Mouse (Mus musculus): ENCODE measurements around the gene Rgs6. TPM values are rescaled to one million over a fixed set of nuclear protein-coding genes. Genes with fewer than 3 reads are reported as not detected.
A peak's percentile ranks its signal among the peaks of the same experiment; 100 is the strongest.

Rgs6 gene
- total and polyA plus RNA-seq, 2 experiments: 0.09 TPM; not detected in 1

DNA sequence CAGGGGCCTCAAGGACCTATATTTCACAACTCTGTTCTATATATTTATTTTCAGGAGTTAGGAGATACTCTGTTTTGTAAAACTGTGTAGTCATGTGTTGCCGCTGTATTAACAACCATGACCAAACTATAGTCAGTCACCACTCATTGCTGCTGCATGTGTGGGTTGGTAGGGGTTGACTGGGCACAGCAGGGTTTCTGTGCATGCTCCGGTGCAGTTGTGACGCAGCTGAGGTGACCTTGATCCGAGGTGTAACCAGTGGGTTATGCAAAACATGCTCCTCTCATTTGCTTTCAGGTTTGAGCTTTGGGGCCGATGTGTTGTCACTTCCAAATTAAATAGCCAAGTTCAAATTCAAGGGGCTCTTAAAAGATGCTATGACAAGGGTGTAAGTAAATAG, 193.3 kb downstream of the Rgs6 start:
- no peak overlapping the region for H3K9ac ChIP-seq (ENCODE audit: low read depth, low read length)
- WGBS: 83% methylated on average over 5 of the region's 5 CpGs

DNA sequence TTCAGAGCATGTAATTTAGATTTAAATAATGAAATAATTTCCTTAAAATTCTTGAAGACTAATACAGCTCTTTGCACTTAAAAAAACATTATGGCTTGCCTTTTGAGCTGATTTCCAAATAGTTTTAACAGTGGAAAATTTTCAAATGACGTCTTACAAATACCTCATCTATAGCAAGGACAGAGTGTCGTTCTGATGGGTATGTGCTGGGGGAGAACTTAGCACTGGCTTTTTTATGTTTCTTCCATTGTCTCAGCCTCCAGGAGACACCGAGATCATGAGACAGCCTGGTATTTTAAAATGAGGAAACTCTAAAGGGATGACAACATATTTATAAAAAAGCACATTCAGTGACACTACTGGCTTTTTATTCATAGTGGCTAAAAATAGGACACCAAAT, 204.0 kb downstream of the Rgs6 start:
- H3K4me3 ChIP-seq (ENCODE audit: insufficient read depth, low read depth, low read length): no peak overlapping the region
- H3K9ac ChIP-seq (ENCODE audit: low read depth, low read length): no peak overlapping the region
- TF ChIP-seq POLR2A (IDR thresholded peaks at IDR 0.05; ENCODE audit: extremely low read depth, insufficient read depth, low read length): no peak
- TF ChIP-seq CTCF (IDR thresholded peaks at IDR 0.05; ENCODE audit: low read depth, low read length): no peak
- no peak for DNase-seq (ENCODE audit: extremely low read depth, low read depth, low spot score)
- H3K27me3 ChIP-seq (ENCODE audit: control insufficient read depth, insufficient read depth, low read length): no peaks in the 10 kb centered on the region
- H3K4me1 ChIP-seq (ENCODE audit: control insufficient read depth, insufficient read depth, low read length): no peaks in the 10 kb centered on the region
- 76% methylated on average over 3 of the region's 3 CpGs for WGBS
- no peaks in the 10 kb centered on the region for H3K36me3 ChIP-seq (ENCODE audit: control insufficient read depth, insufficient read depth, low read length)
- no peaks in the 10 kb centered on the region for H3K79me2 ChIP-seq (ENCODE audit: control insufficient read depth, insufficient read depth, low read length)
- no peak overlapping the region for H3K27ac ChIP-seq (replicated peaks; ENCODE audit: insufficient read depth, low read depth, low read length)

More for the DNA sequence above, 193.3 kb downstream of the Rgs6 start:
- TF ChIP-seq CTCF (IDR thresholded peaks at IDR 0.05; ENCODE audit: low read depth, low read length) (no peak), POLR2A (IDR thresholded peaks at IDR 0.05; ENCODE audit: extremely low read depth, insufficient read depth, low read length) (no peak)
- no peaks in the 10 kb centered on the region for H3K4me1 ChIP-seq (ENCODE audit: control insufficient read depth, insufficient read depth, low read length)
- no peaks in the 10 kb centered on the region for H3K27me3 ChIP-seq (ENCODE audit: control insufficient read depth, insufficient read depth, low read length)
- DNase-seq (ENCODE audit: extremely low read depth, low read depth, low spot score): no peak
- H3K4me3 ChIP-seq (ENCODE audit: insufficient read depth, low read depth, low read length): no peak overlapping the region
- H3K27ac ChIP-seq (replicated peaks; ENCODE audit: insufficient read depth, low read depth, low read length): no peak overlapping the region
- H3K79me2 ChIP-seq (ENCODE audit: control insufficient read depth, insufficient read depth, low read length): no peaks in the 10 kb centered on the region
- H3K36me3 ChIP-seq (ENCODE audit: control insufficient read depth, insufficient read depth, low read length): no peaks in the 10 kb centered on the region

GRCm38 (mm10) chr12:82799892-82800291, 211.8 kb downstream of the Rgs6 start:
- WGBS: 91% methylated on average over 6 of the region's 6 CpGs
- Histone ChIP-seq H3K27me3 (ENCODE audit: control insufficient read depth, insufficient read depth, low read length) (no peaks in the 10 kb centered on the region), H3K27ac (replicated peaks; ENCODE audit: insufficient read depth, low read depth, low read length) (no peak overlapping the region), H3K4me1 (ENCODE audit: control insufficient read depth, insufficient read depth, low read length) (no peaks in the 10 kb centered on the region), H3K79me2 (ENCODE audit: control insufficient read depth, insufficient read depth, low read length) (no peaks in the 10 kb centered on the region), H3K36me3 (ENCODE audit: control insufficient read depth, insufficient read depth, low read length) (no peaks in the 10 kb centered on the region), H3K9ac (ENCODE audit: low read depth, low read length) (no peak overlapping the region), H3K4me3 (ENCODE audit: insufficient read depth, low read depth, low read length) (no peak overlapping the region)
- TF ChIP-seq POLR2A (IDR thresholded peaks at IDR 0.05; ENCODE audit: extremely low read depth, insufficient read depth, low read length) (no peak), CTCF (IDR thresholded peaks at IDR 0.05; ENCODE audit: low read depth, low read length) (no peak)
- no peak for DNase-seq (ENCODE audit: extremely low read depth, low read depth, low spot score)

GRCm38 (mm10) chr12:82801736-82802135, 213.6 kb downstream of the Rgs6 start:
- Histone ChIP-seq H3K4me1 (ENCODE audit: control insufficient read depth, insufficient read depth, low read length) (peaks cover 2% of the 10 kb centered on the region; the same call in 1 of the 2 replicates), H3K79me2 (ENCODE audit: control insufficient read depth, insufficient read depth, low read length) (no peaks in the 10 kb centered on the region), H3K4me3 (ENCODE audit: insufficient read depth, low read depth, low read length) (no peak overlapping the region), H3K27me3 (ENCODE audit: control insufficient read depth, insufficient read depth, low read length) (no peaks in the 10 kb centered on the region), H3K36me3 (ENCODE audit: control insufficient read depth, insufficient read depth, low read length) (no peaks in the 10 kb centered on the region), H3K9ac (ENCODE audit: low read depth, low read length) (no peak overlapping the region), H3K27ac (replicated peaks; ENCODE audit: insufficient read depth, low read depth, low read length) (no peak overlapping the region)
- TF ChIP-seq POLR2A (IDR thresholded peaks at IDR 0.05; ENCODE audit: extremely low read depth, insufficient read depth, low read length) (no peak), CTCF (IDR thresholded peaks at IDR 0.05; ENCODE audit: low read depth, low read length) (no peak)
- DNase-seq (ENCODE audit: extremely low read depth, low read depth, low spot score): no peak
- WGBS: 85% methylated on average over 6 of the region's 6 CpGs

- WGBS: 88% methylated on average over 5 of the region's 5 CpGs
- no peaks in the 10 kb centered on the region for H3K36me3 ChIP-seq (ENCODE audit: control insufficient read depth, insufficient read depth, low read length)
- H3K27ac ChIP-seq (replicated peaks; ENCODE audit: insufficient read depth, low read depth, low read length): no peak overlapping the region
- no peak for DNase-seq (ENCODE audit: extremely low read depth, low read depth, low spot score)
- no peak overlapping the region for H3K4me3 ChIP-seq (ENCODE audit: insufficient read depth, low read depth, low read length)
- no peaks in the 10 kb centered on the region for H3K27me3 ChIP-seq (ENCODE audit: control insufficient read depth, insufficient read depth, low read length)
- TF ChIP-seq POLR2A (IDR thresholded peaks at IDR 0.05; ENCODE audit: extremely low read depth, insufficient read depth, low read length) (no peak), CTCF (IDR thresholded peaks at IDR 0.05; ENCODE audit: low read depth, low read length) (no peak)
- no peaks in the 10 kb centered on the region for H3K79me2 ChIP-seq (ENCODE audit: control insufficient read depth, insufficient read depth, low read length)
- peaks cover 2% of the 10 kb centered on the region; the same call in 1 of the 2 replicates for H3K4me1 ChIP-seq (ENCODE audit: control insufficient read depth, insufficient read depth, low read length)
- no peak overlapping the region for H3K9ac ChIP-seq (ENCODE audit: low read depth, low read length)
Measured at GRCm38 (mm10) chr12:82802711-82803110, 214.6 kb downstream of the Rgs6 start.

GRCm38 (mm10) chr12:82805167-82805566, 217.1 kb downstream of the Rgs6 start:
- WGBS: 34% methylated on average over 4 of the region's 4 CpGs
- H3K4me3 ChIP-seq (ENCODE audit: insufficient read depth, low read depth, low read length): no peak overlapping the region
- TF ChIP-seq POLR2A (IDR thresholded peaks at IDR 0.05; ENCODE audit: extremely low read depth, insufficient read depth, low read length) (no peak), CTCF (IDR thresholded peaks at IDR 0.05; ENCODE audit: low read depth, low read length) (no peak)

More at GRCm38 (mm10) chr12:82805167-82805566, 217.1 kb downstream of the Rgs6 start:
- no peak overlapping the region for H3K27ac ChIP-seq (replicated peaks; ENCODE audit: insufficient read depth, low read depth, low read length)
- no peaks in the 10 kb centered on the region for H3K79me2 ChIP-seq (ENCODE audit: control insufficient read depth, insufficient read depth, low read length)
- H3K36me3 ChIP-seq (ENCODE audit: control insufficient read depth, insufficient read depth, low read length): no peaks in the 10 kb centered on the region
- H3K4me1 ChIP-seq (ENCODE audit: control insufficient read depth, insufficient read depth, low read length): peaks cover 2% of the 10 kb centered on the region; the same call in 1 of the 2 replicates
- H3K27me3 ChIP-seq (ENCODE audit: control insufficient read depth, insufficient read depth, low read length): no peaks in the 10 kb centered on the region
- H3K9ac ChIP-seq (ENCODE audit: low read depth, low read length): no peak overlapping the region
- peak; percentile 65 for DNase-seq (ENCODE audit: extremely low read depth, low read depth, low spot score)
